Mouse (Mus musculus): ENCODE data around the gene H2-Ke6. TPM values are rescaled to one million over a fixed set of nuclear protein-coding genes. Genes with fewer than 3 reads are reported as not detected.

The H2-Ke6 gene
- polyA plus RNA-seq, 1 experiment: 12.4 TPM

- Histone ChIP-seq H3K27me3 (replicated peaks) (peaks cover 27% of the 10 kb centered on the region), H3K36me3 (replicated peaks; ENCODE audit: low read length) (no peaks in the 10 kb centered on the region), H3K4me3 (replicated peaks) (peak overlapping the region; percentile 4), H3K9me3 (no peaks in the 10 kb centered on the region), H3K4me1 (peaks cover 26% of the 10 kb centered on the region)
- TF ChIP-seq GATA1 (IDR thresholded peaks at IDR 0.05; ENCODE audit: borderline replicate concordance, low read length): no peak
- no peak for TF ChIP-seq FLI1 (IDR thresholded peaks at IDR 0.05; ENCODE audit: low read length)
Observed at GRCm38 (mm10) chr17:33980181-33981035, 47.5 kb downstream of the H2-Ke6 start.

DNA sequence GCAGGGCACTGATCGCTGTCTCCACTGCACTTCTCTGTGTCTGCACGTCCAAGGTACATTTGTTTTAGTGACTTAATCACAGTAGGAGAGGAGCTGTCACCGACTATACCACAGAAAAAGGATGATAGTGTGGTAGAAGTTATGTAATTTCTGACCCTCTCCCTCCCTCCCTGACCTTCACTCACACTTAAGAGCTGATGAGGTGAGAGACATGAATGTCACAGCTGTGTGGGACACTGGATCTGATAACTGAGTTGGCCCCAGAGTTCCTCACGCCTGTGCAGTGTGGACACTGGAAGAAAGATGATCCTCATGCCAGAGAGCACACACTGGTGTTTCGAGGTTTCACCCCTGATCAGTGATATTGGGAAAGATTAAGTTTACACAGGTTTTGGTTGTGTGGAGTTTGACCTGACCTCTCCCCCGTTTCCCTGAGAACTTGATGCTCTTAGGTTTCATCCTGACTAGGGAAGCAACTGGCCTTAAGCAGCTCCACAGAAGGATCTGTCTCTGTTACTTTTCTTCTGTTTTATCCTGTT, 48.3 kb downstream of the H2-Ke6 start:
- Histone ChIP-seq H3K9me3 (no peaks in the 10 kb centered on the region), H3K4me1 (peaks cover 26% of the 10 kb centered on the region), H3K27me3 (replicated peaks) (peaks cover 27% of the 10 kb centered on the region), H3K4me3 (replicated peaks) (peak overlapping the region; percentile 92), H3K36me3 (replicated peaks; ENCODE audit: low read length) (no peaks in the 10 kb centered on the region)
- TF ChIP-seq GATA1 (IDR thresholded peaks at IDR 0.05; ENCODE audit: borderline replicate concordance, low read length): no peak
- TF ChIP-seq FLI1 (IDR thresholded peaks at IDR 0.05; ENCODE audit: low read length): no peak

- TF ChIP-seq GATA1 (IDR thresholded peaks at IDR 0.05; ENCODE audit: borderline replicate concordance, low read length): no peak
- no peak for TF ChIP-seq FLI1 (IDR thresholded peaks at IDR 0.05; ENCODE audit: low read length)
- H3K27me3 ChIP-seq (replicated peaks): peaks cover 25% of the 10 kb centered on the region
- peaks cover 31% of the 10 kb centered on the region for H3K4me1 ChIP-seq
- H3K9me3 ChIP-seq: no peaks in the 10 kb centered on the region
- no peaks in the 10 kb centered on the region for H3K36me3 ChIP-seq (replicated peaks; ENCODE audit: low read length)
- H3K4me3 ChIP-seq (replicated peaks): peak overlapping the region; percentile 92
Observed at GRCm38 (mm10) chr17:33978631-33979031, 49.2 kb downstream of the H2-Ke6 start.

- Histone ChIP-seq H3K27me3 (replicated peaks) (peaks cover 23% of the 10 kb centered on the region), H3K9me3 (no peaks in the 10 kb centered on the region), H3K4me1 (peaks cover 37% of the 10 kb centered on the region), H3K4me3 (replicated peaks) (peak overlapping the region; percentile 92), H3K36me3 (replicated peaks; ENCODE audit: low read length) (no peaks in the 10 kb centered on the region)
- TF ChIP-seq GATA1 (IDR thresholded peaks at IDR 0.05; ENCODE audit: borderline replicate concordance, low read length) (no peak), FLI1 (IDR thresholded peaks at IDR 0.05; ENCODE audit: low read length) (no peak)
Observed at GRCm38 (mm10) chr17:33977861-33978557, 49.9 kb downstream of the H2-Ke6 start.

Other genes starting within 250 kb of the H2-Ke6 start
- 0.59 and 1.5 TPM in 2 replicates for gene Angptl4, start 246.2 kb downstream of the H2-Ke6 start, polyA plus RNA-seq (2012; ENCODE audit: insufficient read depth, low replicate concordance)
- 3.8 and 3.9 TPM in 2 replicates for gene Kank3, start 217.5 kb downstream of the H2-Ke6 start, polyA plus RNA-seq (2012; ENCODE audit: insufficient read depth, low replicate concordance)
- 840 and 6,431 TPM in 2 replicates for gene Rps28, start 203.5 kb downstream of the H2-Ke6 start, polyA plus RNA-seq (2012; ENCODE audit: insufficient read depth, low replicate concordance)
- 1,277 and 1,645 TPM in 2 replicates for gene Ndufa7, start 203.5 kb downstream of the H2-Ke6 start, polyA plus RNA-seq (2012; ENCODE audit: insufficient read depth, low replicate concordance)
- 16.0 and 94.0 TPM in 2 replicates for gene Cd320, start 185.0 kb downstream of the H2-Ke6 start, polyA plus RNA-seq (2012; ENCODE audit: insufficient read depth, low replicate concordance)
- not detected in 2 replicates for gene Gm7029, start 154.2 kb downstream of the H2-Ke6 start, polyA plus RNA-seq (2012; ENCODE audit: insufficient read depth, low replicate concordance)
- 9.8 and 31.7 TPM in 2 replicates for gene Kifc1, start 137.4 kb downstream of the H2-Ke6 start, polyA plus RNA-seq (2012; ENCODE audit: insufficient read depth, low replicate concordance)
- gene Platr17, start 122.9 kb downstream of the H2-Ke6 start, polyA plus RNA-seq (2012; ENCODE audit: insufficient read depth, low replicate concordance): not detected in 2 replicates
- gene Daxx, start 118.6 kb downstream of the H2-Ke6 start, polyA plus RNA-seq (2012; ENCODE audit: insufficient read depth, low replicate concordance): 11.0 and 20.0 TPM in 2 replicates
- gene Tapbp, start 112.2 kb downstream of the H2-Ke6 start, polyA plus RNA-seq (2012; ENCODE audit: insufficient read depth, low replicate concordance): 362 and 606 TPM in 2 replicates
- gene Zbtb22, start 112.2 kb downstream of the H2-Ke6 start, polyA plus RNA-seq (2012; ENCODE audit: insufficient read depth, low replicate concordance): 45.3 and 51.7 TPM in 2 replicates
- gene Rgl2, start 98.5 kb downstream of the H2-Ke6 start, polyA plus RNA-seq (2012; ENCODE audit: insufficient read depth, low replicate concordance): 90.4 and 221 TPM in 2 replicates
- gene Pfdn6, start 87.7 kb downstream of the H2-Ke6 start, polyA plus RNA-seq (2012; ENCODE audit: insufficient read depth, low replicate concordance): 39.4 and 269 TPM in 2 replicates
- 58.7 and 64.2 TPM in 2 replicates for gene Wdr46, start 87.4 kb downstream of the H2-Ke6 start, polyA plus RNA-seq (2012; ENCODE audit: insufficient read depth, low replicate concordance)
- gene B3galt4, start 76.6 kb downstream of the H2-Ke6 start, polyA plus RNA-seq (2012; ENCODE audit: insufficient read depth, low replicate concordance): 15.5 and 19.7 TPM in 2 replicates
- 75.8 and 138 TPM in 2 replicates for gene Vps52, start 72.2 kb downstream of the H2-Ke6 start, polyA plus RNA-seq (2012; ENCODE audit: insufficient read depth, low replicate concordance)
- gene Rps18, start 72.1 kb downstream of the H2-Ke6 start, polyA plus RNA-seq (2012; ENCODE audit: insufficient read depth, low replicate concordance): 17.5 and 129 TPM in 2 replicates
- 144 and 307 TPM in 2 replicates for gene H2-K1, start 27.7 kb downstream of the H2-Ke6 start, polyA plus RNA-seq (2012; ENCODE audit: insufficient read depth, low replicate concordance)
- gene Ring1, start 3.4 kb downstream of the H2-Ke6 start, polyA plus RNA-seq (2012; ENCODE audit: insufficient read depth, low replicate concordance): 5.3 and 24.9 TPM in 2 replicates
- 63.6 and 95.7 TPM in 2 replicates for gene Slc39a7, start 3.6 kb upstream of the H2-Ke6 start, polyA plus RNA-seq (2012; ENCODE audit: insufficient read depth, low replicate concordance)
- gene Rxrb, start 3.8 kb upstream of the H2-Ke6 start, polyA plus RNA-seq (2012; ENCODE audit: insufficient read depth, low replicate concordance): 66.5 and 117 TPM in 2 replicates
- gene Col11a2, start 11.4 kb upstream of the H2-Ke6 start, polyA plus RNA-seq (2012; ENCODE audit: insufficient read depth, low replicate concordance): 19.6 and 36.5 TPM in 2 replicates
- gene H2-Oa, start 64.3 kb upstream of the H2-Ke6 start, polyA plus RNA-seq (2012; ENCODE audit: insufficient read depth, low replicate concordance): 9.5 and 12.1 TPM in 2 replicates
- 19.3 and 32.1 TPM in 2 replicates for gene H2-DMa, start 91.5 kb upstream of the H2-Ke6 start, polyA plus RNA-seq (2012; ENCODE audit: insufficient read depth, low replicate concordance)
- gene Brd2, start 94.6 kb upstream of the H2-Ke6 start, polyA plus RNA-seq (2012; ENCODE audit: insufficient read depth, low replicate concordance): 174 and 242 TPM in 2 replicates
- 1.5 TPM in 1 of 2 replicates, not detected in the other for gene H2-DMb2, start 115.2 kb upstream of the H2-Ke6 start, polyA plus RNA-seq (2012; ENCODE audit: insufficient read depth, low replicate concordance)
- 1.1 TPM in 1 of 2 replicates, not detected in the other for gene H2-DMb1, start 125.0 kb upstream of the H2-Ke6 start, polyA plus RNA-seq (2012; ENCODE audit: insufficient read depth, low replicate concordance)
- gene Tap1, start 159.5 kb upstream of the H2-Ke6 start, polyA plus RNA-seq (2012; ENCODE audit: insufficient read depth, low replicate concordance): 27.1 and 27.9 TPM in 2 replicates
- gene Psmb9, start 159.7 kb upstream of the H2-Ke6 start, polyA plus RNA-seq (2012; ENCODE audit: insufficient read depth, low replicate concordance): 15.3 and 32.2 TPM in 2 replicates
- 16.6 and 74.9 TPM in 2 replicates for gene Psmb8, start 169.7 kb upstream of the H2-Ke6 start, polyA plus RNA-seq (2012; ENCODE audit: insufficient read depth, low replicate concordance)
- gene Tap2, start 175.5 kb upstream of the H2-Ke6 start, polyA plus RNA-seq (2012; ENCODE audit: insufficient read depth, low replicate concordance): 87.3 and 103 TPM in 2 replicates
- 0.76 TPM in 1 of 2 replicates, not detected in the other for gene H2-Ob, start 210.8 kb upstream of the H2-Ke6 start, polyA plus RNA-seq (2012; ENCODE audit: insufficient read depth, low replicate concordance)
- gene H2-Ab1, start 229.6 kb upstream of the H2-Ke6 start, polyA plus RNA-seq (2012; ENCODE audit: insufficient read depth, low replicate concordance): 1.8 TPM in 1 of 2 replicates, not detected in the other

Measured in megakaryocyte, embryonic 14.5 days (primary cell).